Mouse (Mus musculus) heart, embryonic 15.5 days (tissue): ENCODE results near the gene Fopnl. TPM values are rescaled to one million over a fixed set of nuclear protein-coding genes. Genes with fewer than 3 reads are reported as not detected.
A peak's percentile ranks its signal among the peaks of the same experiment; 100 is the strongest.

Experiments
- ATAC-seq: fragments of 200-750 bp; cut with Nextera tagmentation; replicated peaks from 2 replicates; pipeline ENCODE4 v1.8.0; 2017; ENCODE audit warnings: low read depth, moderate TSS enrichment; ENCODE audit not compliant: insufficient number of reproducible peaks, insufficient read depth, low FRiP score
- H3K27ac ChIP-seq: fragments of 300-500 bp; sonication (generic); 2 replicates; pipeline ENCODE4 v1.5.1; 2015; ENCODE audit warnings: mild to moderate bottlenecking, inconsistent platforms
- H3K27me3 ChIP-seq: fragments of 300-500 bp; sonication (generic); 2 replicates; pipeline ENCODE4 v1.6.1; 2015; ENCODE audit warnings: inconsistent platforms
- H3K36me3 ChIP-seq: fragments of 300-500 bp; sonication (generic); 2 replicates; pipeline ENCODE4 v1.6.1; 2015; ENCODE audit warnings: mild to moderate bottlenecking, inconsistent platforms
- H3K4me1 ChIP-seq: fragments of 300-500 bp; sonication (generic); replicated peaks from 2 replicates; pipeline ENCODE4 v1.6.1; 2015; ENCODE audit warnings: inconsistent platforms
- H3K4me2 ChIP-seq: fragments of 300-500 bp; sonication (generic); 2 replicates; pipeline ENCODE4 v1.6.1; 2015; ENCODE audit warnings: inconsistent platforms, mild to moderate bottlenecking, moderate library complexity
- H3K4me3 ChIP-seq: fragments of 300-500 bp; sonication (generic); 2 replicates; pipeline ENCODE4 v1.5.1; 2015; ENCODE audit warnings: mild to moderate bottlenecking, inconsistent platforms
- H3K9ac ChIP-seq: fragments of 300-500 bp; sonication (generic); 2 replicates; pipeline ENCODE4 v1.6.1; 2015; ENCODE audit warnings: mild to moderate bottlenecking, inconsistent platforms
- H3K9me3 ChIP-seq: fragments of 300-500 bp; sonication (generic); replicated peaks from 2 replicates; pipeline ENCODE4 v1.6.1; 2016; ENCODE audit warnings: inconsistent platforms
- WGBS: fragments of 180-500 bp; shearing (Covaris S2); methylation state at CpG from one replicate; pipeline ENCODE4 v1.1.7; 2015; ENCODE audit warnings: mixed read lengths; 5-methylcytosine and 5-hydroxymethylcytosine counted together
- polyA plus RNA-seq: library from polyadenylated mRNA; unstranded; fragments of >200 nt; fragmentation: Nextera tagmentation; extraction: Ambion mirVana; gene quantifications from 2 replicates; pipeline ENCODE4 v1.2.1, GENCODE M21; 2015

The Fopnl gene
- polyA plus RNA-seq, 1 experiment from 2014 or later = 107 TPM

- Histone ChIP-seq H3K4me2 (no peak overlapping the region), H3K27ac (no peak overlapping the region), H3K9me3 (no peaks in the 10 kb centered on the region), H3K4me1 (peaks cover 7% of the 10 kb centered on the region), H3K36me3 (no peaks in the 10 kb centered on the region), H3K9ac (no peak overlapping the region), H3K4me3 (no peak overlapping the region), H3K27me3 (peaks cover 89% of the 10 kb centered on the region)
- peak; percentile 78 for ATAC-seq
- WGBS = 10% methylated on average over 4 of the region's 4 CpGs
These were observed 51.8 kb downstream of the Fopnl start for GRCm38 (mm10) chr16:14265203-14265920.

GRCm38 (mm10) chr16:14264504-14264903, 52.7 kb downstream of the Fopnl start:
- H3K36me3 ChIP-seq = no peaks in the 10 kb centered on the region
- no peak overlapping the region for H3K4me3 ChIP-seq
- 67% methylated on average over 2 of the region's 2 CpGs for WGBS
- no peak overlapping the region for H3K9ac ChIP-seq
- peaks cover 7% of the 10 kb centered on the region for H3K4me1 ChIP-seq
- no peak overlapping the region for H3K4me2 ChIP-seq
- ATAC-seq = no peak
- no peak overlapping the region for H3K27ac ChIP-seq
- H3K27me3 ChIP-seq = peaks cover 88% of the 10 kb centered on the region
- H3K9me3 ChIP-seq = no peaks in the 10 kb centered on the region

DNA sequence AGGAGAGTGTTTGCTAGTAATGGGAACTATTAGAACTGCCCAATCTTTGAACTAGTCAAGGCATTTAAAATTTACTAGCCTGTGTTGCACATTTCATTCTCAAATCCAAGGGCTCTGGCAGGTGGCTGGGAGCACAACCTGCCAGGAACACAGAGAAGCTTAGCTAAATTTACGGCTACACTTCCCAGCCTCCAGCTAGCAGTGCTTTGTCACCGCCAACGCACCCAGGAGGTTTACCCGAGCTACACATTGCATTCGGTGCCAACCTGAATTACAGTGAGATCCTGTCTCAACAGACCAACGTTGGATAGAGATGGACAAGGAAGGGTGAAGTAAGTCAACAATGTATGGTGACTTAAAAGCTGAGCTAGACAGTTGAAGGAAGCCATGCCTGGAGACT, 54.0 kb downstream of the Fopnl start:
- Histone ChIP-seq H3K4me2 (no peak overlapping the region), H3K4me1 (peaks cover 7% of the 10 kb centered on the region), H3K9ac (no peak overlapping the region), H3K36me3 (no peaks in the 10 kb centered on the region), H3K27ac (no peak overlapping the region), H3K27me3 (peaks cover 88% of the 10 kb centered on the region), H3K4me3 (no peak overlapping the region), H3K9me3 (no peaks in the 10 kb centered on the region)
- WGBS = 84% methylated on average over 6 of the region's 6 CpGs
- no peak for ATAC-seq

DNA sequence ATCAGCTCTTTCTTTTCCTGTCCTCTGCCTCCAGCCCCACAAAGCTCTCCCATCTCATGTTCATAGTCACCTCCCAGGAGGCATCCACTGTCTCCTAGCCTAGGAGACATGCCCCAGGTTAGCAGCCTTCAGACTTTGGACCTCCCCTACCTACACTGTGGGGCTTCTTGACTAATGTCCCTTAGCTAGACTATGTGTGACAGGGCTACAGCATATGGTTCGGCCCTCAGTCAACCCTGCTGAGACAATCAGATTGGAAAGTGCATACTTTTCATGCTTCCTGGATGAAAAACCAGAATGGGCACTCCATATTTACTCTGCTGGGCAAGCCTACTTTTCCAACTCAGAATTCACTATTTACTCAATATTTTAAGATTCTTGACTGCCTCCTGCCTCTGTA, 54.8 kb downstream of the Fopnl start:
- no peak overlapping the region for H3K27ac ChIP-seq

DNA sequence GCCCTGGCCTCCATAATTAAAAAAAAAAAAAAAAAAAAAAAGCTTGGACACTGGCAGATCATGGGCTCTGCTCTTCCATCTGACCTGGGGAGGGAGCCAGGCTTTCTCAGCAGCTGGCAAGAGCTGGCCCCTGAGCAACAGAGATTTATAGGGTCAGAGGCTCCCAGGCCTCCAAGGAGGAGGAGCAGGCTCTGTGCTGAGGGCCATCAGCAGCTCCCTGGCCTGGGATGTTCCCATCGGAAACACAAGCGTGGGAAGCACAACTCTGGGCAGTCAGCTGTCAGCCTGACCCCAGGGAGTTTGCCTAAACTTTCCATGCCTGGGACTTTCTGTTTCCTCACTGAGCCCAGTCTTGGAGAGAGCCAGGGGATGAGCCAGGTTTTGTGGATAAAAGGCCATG, 58.3 kb downstream of the Fopnl start:
- Histone ChIP-seq H3K9ac (no peak overlapping the region), H3K27me3 (peaks cover 94% of the 10 kb centered on the region), H3K36me3 (no peaks in the 10 kb centered on the region)

More for the DNA sequence above, 54.8 kb downstream of the Fopnl start:
- Histone ChIP-seq H3K27me3 (peaks cover 84% of the 10 kb centered on the region), H3K9ac (no peak overlapping the region), H3K4me1 (peaks cover 7% of the 10 kb centered on the region), H3K4me2 (no peak overlapping the region), H3K9me3 (no peaks in the 10 kb centered on the region), H3K4me3 (no peak overlapping the region), H3K36me3 (no peaks in the 10 kb centered on the region)
- no peak for ATAC-seq
- WGBS = 63% methylated on average over 1 of the region's 1 CpGs

DNA sequence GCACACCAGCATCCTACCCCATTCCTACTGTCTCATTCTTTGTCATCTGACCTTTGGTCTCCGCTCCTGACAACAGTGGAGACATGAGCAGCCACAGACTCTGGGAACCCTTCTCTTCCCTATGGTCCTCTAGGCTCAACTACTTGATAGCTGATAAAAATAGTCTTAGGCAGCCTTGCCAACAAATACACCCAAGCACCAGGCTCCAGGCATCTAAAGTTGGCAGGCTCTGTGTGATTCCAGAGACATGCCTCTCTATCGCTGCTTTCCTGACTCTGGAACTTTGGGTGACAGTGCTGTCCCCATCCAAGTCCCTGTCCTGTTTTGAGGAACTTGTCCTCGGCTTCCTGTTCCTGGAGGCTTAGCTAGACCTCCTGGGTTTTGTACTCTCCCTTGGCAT, 63.6 kb downstream of the Fopnl start:
- H3K27ac ChIP-seq = no peak overlapping the region
- no peak overlapping the region for H3K4me3 ChIP-seq
- peaks cover 93% of the 10 kb centered on the region for H3K27me3 ChIP-seq
- H3K36me3 ChIP-seq = no peaks in the 10 kb centered on the region
- H3K4me2 ChIP-seq = no peak overlapping the region
- peaks cover 7% of the 10 kb centered on the region for H3K4me1 ChIP-seq
- H3K9ac ChIP-seq = no peak overlapping the region
- 60% methylated on average over 3 of the region's 3 CpGs for whole genome bisulfite sequencing
- peak; percentile 25; the same call in 1 of the 2 replicates for ATAC-seq
- H3K9me3 ChIP-seq = no peaks in the 10 kb centered on the region

More for the DNA sequence above, 58.3 kb downstream of the Fopnl start:
- Histone ChIP-seq H3K4me2 (no peak overlapping the region), H3K9me3 (no peaks in the 10 kb centered on the region), H3K4me3 (no peak overlapping the region), H3K27ac (no peak overlapping the region), H3K4me1 (peaks cover 2% of the 10 kb centered on the region)
- 35% methylated on average over 2 of the region's 2 CpGs for WGBS
- ATAC-seq = no peak

DNA sequence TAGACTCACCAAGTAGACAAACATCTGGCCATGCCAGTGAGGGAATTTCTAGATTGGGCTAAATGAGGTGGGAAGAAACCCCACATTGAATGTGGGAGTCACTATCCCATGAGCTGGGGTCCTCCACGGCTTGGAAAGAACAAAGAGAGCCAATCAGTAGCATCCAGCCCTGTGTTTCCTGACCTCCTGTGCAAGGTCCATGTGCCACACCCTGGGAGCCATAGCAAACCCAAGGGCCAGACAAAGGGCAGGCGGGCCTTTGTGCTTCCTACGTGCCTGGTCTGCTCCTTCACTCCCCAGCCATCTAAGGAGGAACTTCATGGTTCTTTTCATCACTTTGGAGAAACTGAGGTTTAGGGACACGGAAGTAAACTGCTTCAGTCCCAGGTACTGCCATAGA, 64.3 kb downstream of the Fopnl start:
- Histone ChIP-seq H3K27me3 (peaks cover 96% of the 10 kb centered on the region), H3K9ac (no peak overlapping the region), H3K27ac (no peak overlapping the region), H3K4me2 (no peak overlapping the region), H3K4me3 (no peak overlapping the region), H3K9me3 (no peaks in the 10 kb centered on the region), H3K4me1 (peaks cover 7% of the 10 kb centered on the region), H3K36me3 (no peaks in the 10 kb centered on the region)
- no peak for ATAC-seq
- WGBS = 80% methylated on average over 4 of the region's 4 CpGs

DNA sequence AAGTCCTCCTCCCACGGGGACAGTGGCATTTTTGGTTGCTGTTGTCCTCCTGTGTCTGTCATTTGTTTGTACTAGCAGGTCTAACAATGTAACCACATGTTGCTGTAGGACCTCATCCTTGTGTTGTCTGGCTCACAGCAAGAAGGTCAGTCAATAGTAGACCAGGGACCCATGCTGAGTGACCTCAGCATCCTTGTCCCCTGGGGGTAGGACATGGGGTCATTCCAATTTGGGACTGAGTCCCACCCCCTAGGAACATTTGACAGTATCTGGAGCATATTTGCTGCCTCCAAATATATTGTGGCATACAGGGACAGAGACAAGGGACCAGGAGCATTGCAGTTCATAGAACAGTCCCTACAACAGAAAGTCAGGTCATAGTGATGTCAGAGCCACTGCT, 67.3 kb downstream of the Fopnl start:
- ATAC-seq = no peak
- WGBS = 29% methylated on average over 1 of the region's 1 CpGs
- H3K36me3 ChIP-seq = no peaks in the 10 kb centered on the region
- no peak overlapping the region for H3K9ac ChIP-seq
- H3K4me1 ChIP-seq = peaks cover 7% of the 10 kb centered on the region
- H3K27me3 ChIP-seq = peaks cover 95% of the 10 kb centered on the region
- no peak overlapping the region for H3K4me2 ChIP-seq
- H3K4me3 ChIP-seq = no peak overlapping the region
- no peaks in the 10 kb centered on the region for H3K9me3 ChIP-seq
- H3K27ac ChIP-seq = no peak overlapping the region

Other genes starting within 250 kb of the Fopnl start
- 63.0 and 74.3 TPM in 2 replicates for gene Nde1, start 154.1 kb downstream of the Fopnl start, polyA plus RNA-seq
- gene Marf1, start 154.1 kb downstream of the Fopnl start, polyA plus RNA-seq = 9.5 and 9.7 TPM in 2 replicates
- 4.8 and 13.6 TPM in 2 replicates for gene Myh11, start 26.0 kb downstream of the Fopnl start, polyA plus RNA-seq
- gene Abcc1, start 44.2 kb upstream of the Fopnl start, polyA plus RNA-seq = 2.8 and 5.6 TPM in 2 replicates
- not detected in 2 replicates for gene A630010A05Rik, start 244.9 kb upstream of the Fopnl start, polyA plus RNA-seq